Mouse (Mus musculus): ENCODE measurements around the gene Zc3h12d. TPM values are rescaled to one million over a fixed set of nuclear protein-coding genes. Genes with fewer than 3 reads are reported as not detected.

Gene Zc3h12d
- polyA plus RNA-seq, 1 experiment from 2014 or later, result 0.17 TPM

GRCm38 (mm10) chr10:7844161-7844560, 11.9 kb downstream of the Zc3h12d start:
- Histone ChIP-seq H3K4me2 (ENCODE audit: low read depth, low read length) (no peak overlapping the region), H3K4me3 (ENCODE audit: low read depth, low read length) (no peak overlapping the region), H3K4me1 (ENCODE audit: control insufficient read depth, insufficient read depth, low read length) (no peaks in the 10 kb centered on the region), H3K27ac (ENCODE audit: low read depth, low read length) (no peak overlapping the region), H3K36me3 (ENCODE audit: control insufficient read depth, insufficient read depth, low read length) (no peaks in the 10 kb centered on the region), H3K9ac (replicated peaks; ENCODE audit: low read depth, low read length) (no peak overlapping the region), H3K9me3 (ENCODE audit: control insufficient read depth, low read length) (no peaks in the 10 kb centered on the region), H3K27me3 (ENCODE audit: control insufficient read depth, insufficient read depth, low read length) (no peaks in the 10 kb centered on the region)
- WGBS, result 82% methylated on average over 4 of the region's 4 CpGs
- ATAC-seq (ENCODE audit: low read depth), result no peak

GRCm38 (mm10) chr10:7845136-7845535, 12.9 kb downstream of the Zc3h12d start:
- no peak overlapping the region for H3K4me2 ChIP-seq (ENCODE audit: low read depth, low read length)
- no peak overlapping the region for H3K4me3 ChIP-seq (ENCODE audit: low read depth, low read length)
- H3K4me1 ChIP-seq (ENCODE audit: control insufficient read depth, insufficient read depth, low read length), result no peaks in the 10 kb centered on the region
- H3K36me3 ChIP-seq (ENCODE audit: control insufficient read depth, insufficient read depth, low read length), result no peaks in the 10 kb centered on the region
- 81% methylated on average over 8 of the region's 8 CpGs for WGBS
- H3K27me3 ChIP-seq (ENCODE audit: control insufficient read depth, insufficient read depth, low read length), result no peaks in the 10 kb centered on the region
- no peak for ATAC-seq (ENCODE audit: low read depth)
- H3K27ac ChIP-seq (ENCODE audit: low read depth, low read length), result no peak overlapping the region
- H3K9ac ChIP-seq (replicated peaks; ENCODE audit: low read depth, low read length), result no peak overlapping the region
- no peaks in the 10 kb centered on the region for H3K9me3 ChIP-seq (ENCODE audit: control insufficient read depth, low read length)

GRCm38 (mm10) chr10:7845991-7846390, 13.7 kb downstream of the Zc3h12d start:
- Histone ChIP-seq H3K27me3 (ENCODE audit: control insufficient read depth, insufficient read depth, low read length) (no peaks in the 10 kb centered on the region), H3K9me3 (ENCODE audit: control insufficient read depth, low read length) (no peaks in the 10 kb centered on the region), H3K4me3 (ENCODE audit: low read depth, low read length) (no peak overlapping the region), H3K9ac (replicated peaks; ENCODE audit: low read depth, low read length) (no peak overlapping the region), H3K4me2 (ENCODE audit: low read depth, low read length) (no peak overlapping the region), H3K4me1 (ENCODE audit: control insufficient read depth, insufficient read depth, low read length) (no peaks in the 10 kb centered on the region), H3K27ac (ENCODE audit: low read depth, low read length) (no peak overlapping the region), H3K36me3 (ENCODE audit: control insufficient read depth, insufficient read depth, low read length) (no peaks in the 10 kb centered on the region)
- WGBS, result 88% methylated on average over 4 of the region's 4 CpGs
- no peak for ATAC-seq (ENCODE audit: low read depth)

GRCm38 (mm10) chr10:7847166-7847605, 14.9 kb downstream of the Zc3h12d start:
- Histone ChIP-seq H3K4me1 (ENCODE audit: control insufficient read depth, insufficient read depth, low read length) (no peaks in the 10 kb centered on the region), H3K27ac (ENCODE audit: low read depth, low read length) (no peak overlapping the region), H3K9ac (replicated peaks; ENCODE audit: low read depth, low read length) (no peak overlapping the region), H3K27me3 (ENCODE audit: control insufficient read depth, insufficient read depth, low read length) (no peaks in the 10 kb centered on the region), H3K4me3 (ENCODE audit: low read depth, low read length) (no peak overlapping the region), H3K9me3 (ENCODE audit: control insufficient read depth, low read length) (no peaks in the 10 kb centered on the region), H3K36me3 (ENCODE audit: control insufficient read depth, insufficient read depth, low read length) (no peaks in the 10 kb centered on the region), H3K4me2 (ENCODE audit: low read depth, low read length) (no peak overlapping the region)
- 89% methylated on average over 2 of the region's 2 CpGs for WGBS
- ATAC-seq (ENCODE audit: low read depth), result no peak

GRCm38 (mm10) chr10:7851891-7852290, 19.6 kb downstream of the Zc3h12d start:
- H3K27me3 ChIP-seq (ENCODE audit: control insufficient read depth, insufficient read depth, low read length), result no peaks in the 10 kb centered on the region
- no peak overlapping the region for H3K27ac ChIP-seq (ENCODE audit: low read depth, low read length)
- no peaks in the 10 kb centered on the region for H3K36me3 ChIP-seq (ENCODE audit: control insufficient read depth, insufficient read depth, low read length)
- no peaks in the 10 kb centered on the region for H3K4me1 ChIP-seq (ENCODE audit: control insufficient read depth, insufficient read depth, low read length)
- no peak for ATAC-seq (ENCODE audit: low read depth)
- H3K9me3 ChIP-seq (ENCODE audit: control insufficient read depth, low read length), result no peaks in the 10 kb centered on the region
- no peak overlapping the region for H3K4me3 ChIP-seq (ENCODE audit: low read depth, low read length)
- H3K9ac ChIP-seq (replicated peaks; ENCODE audit: low read depth, low read length), result no peak overlapping the region
- H3K4me2 ChIP-seq (ENCODE audit: low read depth, low read length), result no peak overlapping the region
- WGBS, result 73% methylated on average over 3 of the region's 3 CpGs

GRCm38 (mm10) chr10:7860494-7860893, 28.2 kb downstream of the Zc3h12d start:
- H3K27ac ChIP-seq (ENCODE audit: low read depth, low read length), result no peak overlapping the region
- 90% methylated on average over 7 of the region's 7 CpGs for WGBS
- H3K4me2 ChIP-seq (ENCODE audit: low read depth, low read length), result no peak overlapping the region
- no peak overlapping the region for H3K4me3 ChIP-seq (ENCODE audit: low read depth, low read length)
- ATAC-seq (ENCODE audit: low read depth), result no peak
- H3K9ac ChIP-seq (replicated peaks; ENCODE audit: low read depth, low read length), result no peak overlapping the region
- no peaks in the 10 kb centered on the region for H3K36me3 ChIP-seq (ENCODE audit: control insufficient read depth, insufficient read depth, low read length)
- no peaks in the 10 kb centered on the region for H3K9me3 ChIP-seq (ENCODE audit: control insufficient read depth, low read length)
- H3K4me1 ChIP-seq (ENCODE audit: control insufficient read depth, insufficient read depth, low read length), result no peaks in the 10 kb centered on the region
- no peaks in the 10 kb centered on the region for H3K27me3 ChIP-seq (ENCODE audit: control insufficient read depth, insufficient read depth, low read length)

GRCm38 (mm10) chr10:7861259-7861936, 29.1 kb downstream of the Zc3h12d start:
- no peak overlapping the region for H3K27ac ChIP-seq (ENCODE audit: low read depth, low read length)
- no peak overlapping the region for H3K9ac ChIP-seq (replicated peaks; ENCODE audit: low read depth, low read length)
- no peak overlapping the region for H3K4me2 ChIP-seq (ENCODE audit: low read depth, low read length)
- H3K27me3 ChIP-seq (ENCODE audit: control insufficient read depth, insufficient read depth, low read length), result no peaks in the 10 kb centered on the region
- H3K4me3 ChIP-seq (ENCODE audit: low read depth, low read length), result no peak overlapping the region
- H3K9me3 ChIP-seq (ENCODE audit: control insufficient read depth, low read length), result no peaks in the 10 kb centered on the region
- no peak for ATAC-seq (ENCODE audit: low read depth)
- H3K4me1 ChIP-seq (ENCODE audit: control insufficient read depth, insufficient read depth, low read length), result no peaks in the 10 kb centered on the region
- WGBS, result 82% methylated on average over 14 of the region's 14 CpGs
- H3K36me3 ChIP-seq (ENCODE audit: control insufficient read depth, insufficient read depth, low read length), result no peaks in the 10 kb centered on the region

- Histone ChIP-seq H3K4me3 (ENCODE audit: low read depth, low read length) (no peak overlapping the region), H3K4me2 (ENCODE audit: low read depth, low read length) (no peak overlapping the region), H3K36me3 (ENCODE audit: control insufficient read depth, insufficient read depth, low read length) (no peaks in the 10 kb centered on the region), H3K9ac (replicated peaks; ENCODE audit: low read depth, low read length) (no peak overlapping the region), H3K27me3 (ENCODE audit: control insufficient read depth, insufficient read depth, low read length) (0 out of 2 replicates have a peak, but pooled peaks cover 5% of the 10 kb centered on the region), H3K4me1 (ENCODE audit: control insufficient read depth, insufficient read depth, low read length) (no peaks in the 10 kb centered on the region), H3K27ac (ENCODE audit: low read depth, low read length) (no peak overlapping the region), H3K9me3 (ENCODE audit: control insufficient read depth, low read length) (no peaks in the 10 kb centered on the region)
- ATAC-seq (ENCODE audit: low read depth), result no peak
- WGBS, result 93% methylated on average over 25 of the region's 25 CpGs
Measured at GRCm38 (mm10) chr10:7861937-7862657, 29.8 kb downstream of the Zc3h12d start.

GRCm38 (mm10) chr10:7863411-7863810, 31.1 kb downstream of the Zc3h12d start:
- Histone ChIP-seq H3K9ac (replicated peaks; ENCODE audit: low read depth, low read length) (no peak overlapping the region), H3K4me2 (ENCODE audit: low read depth, low read length) (no peak overlapping the region), H3K36me3 (ENCODE audit: control insufficient read depth, insufficient read depth, low read length) (no peaks in the 10 kb centered on the region), H3K27ac (ENCODE audit: low read depth, low read length) (no peak overlapping the region), H3K9me3 (ENCODE audit: control insufficient read depth, low read length) (no peaks in the 10 kb centered on the region), H3K4me3 (ENCODE audit: low read depth, low read length) (no peak overlapping the region), H3K27me3 (ENCODE audit: control insufficient read depth, insufficient read depth, low read length) (0 out of 2 replicates have a peak, but pooled peaks cover 5% of the 10 kb centered on the region), H3K4me1 (ENCODE audit: control insufficient read depth, insufficient read depth, low read length) (no peaks in the 10 kb centered on the region)
- no peak for ATAC-seq (ENCODE audit: low read depth)
- WGBS, result 96% methylated on average over 6 of the region's 6 CpGs

Measured in neural tube, embryonic 14.5 days (tissue).